Mouse (Mus musculus) heart, embryonic 14.5 days (tissue): ENCODE results near the gene Ly6c1. TPM values are rescaled to one million over a fixed set of nuclear protein-coding genes. Genes with fewer than 3 reads are reported as not detected.

Source experiments
- polyA plus RNA-seq: library from polyadenylated mRNA; unstranded; fragments of >200 nt; fragmentation: Nextera tagmentation; extraction: Ambion mirVana; gene quantifications from 2 replicates; pipeline ENCODE4 v1.2.1, GENCODE M21; 2014

Ly6c1 gene
- polyA plus RNA-seq, 1 experiment from 2014 or later = 4.5 TPM

Other genes with a start within 250 kb of the Ly6c1 start
- gene Gml2, start 229.8 kb downstream of the Ly6c1 start, polyA plus RNA-seq = not detected in 2 replicates
- gene 2010109I03Rik, start 151.8 kb downstream of the Ly6c1 start, polyA plus RNA-seq = not detected in 2 replicates
- gene Ly6i, start 65.4 kb downstream of the Ly6c1 start, polyA plus RNA-seq = not detected in 2 replicates
- 2.2 and 3.2 TPM in 2 replicates for gene Ly6a, start 50.8 kb downstream of the Ly6c1 start, polyA plus RNA-seq
- gene Ly6c2, start 63.1 kb upstream of the Ly6c1 start, polyA plus RNA-seq = 0.96 and 1.4 TPM in 2 replicates
- not detected in 2 replicates for gene Ly6g, start 106.4 kb upstream of the Ly6c1 start, polyA plus RNA-seq
- not detected in 2 replicates for gene BC025446, start 167.5 kb upstream of the Ly6c1 start, polyA plus RNA-seq
- gene Ly6f, start 219.6 kb upstream of the Ly6c1 start, polyA plus RNA-seq = not detected in 2 replicates